Mouse (Mus musculus): ENCODE measurements around the gene B230217C12Rik. TPM values are rescaled to one million over a fixed set of nuclear protein-coding genes. Genes with fewer than 3 reads are reported as not detected.
"Not testable (repeated sequence)": the region's sequence is repeated elsewhere in the genome, so short reads cannot be mapped to it uniquely, and the experiment has no call there.

The B230217C12Rik gene
- polyA plus RNA-seq, 1 experiment from 2014 or later = 29.2 TPM

DNA sequence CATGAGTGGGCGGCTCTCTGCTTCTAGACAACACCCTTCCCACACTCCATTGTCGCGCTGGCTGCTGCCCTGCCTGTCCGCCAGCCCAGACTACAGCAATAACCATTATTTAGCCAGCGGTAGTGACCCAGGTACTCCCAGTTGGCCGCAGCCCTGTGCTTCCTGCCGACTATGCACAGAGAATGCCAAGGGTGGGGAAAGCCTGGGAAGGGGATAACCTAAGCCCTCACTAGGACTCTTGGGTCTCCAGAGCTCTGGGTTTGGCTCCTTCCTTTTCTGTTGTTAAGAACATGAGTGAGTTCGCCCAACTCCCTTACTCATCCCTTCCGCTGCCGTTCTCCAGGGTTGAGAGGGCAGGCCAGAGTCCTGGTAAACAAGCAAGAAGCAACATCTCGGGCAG lies 8.6 kb upstream of the B230217C12Rik start:
- 0 out of 2 replicates have a peak overlapping the region, but pooled peaks have one; percentile 6 for H3K9ac ChIP-seq
- H3K27me3 ChIP-seq = no peaks in the 10 kb centered on the region
- no peaks in the 10 kb centered on the region for H3K9me3 ChIP-seq
- no peak overlapping the region for H3K4me2 ChIP-seq
- WGBS = 81% methylated on average over 11 of the region's 11 CpGs
- H3K4me1 ChIP-seq (replicated peaks) = no peaks in the 10 kb centered on the region
- H3K27ac ChIP-seq = no peak overlapping the region
- H3K4me3 ChIP-seq = no peak overlapping the region
- no peak for ATAC-seq (ENCODE audit: low FRiP score)
- peaks cover 81% of the 10 kb centered on the region for H3K36me3 ChIP-seq

- H3K27ac ChIP-seq = no peak overlapping the region
- H3K4me3 ChIP-seq = no peak overlapping the region
- H3K9me3 ChIP-seq = no peaks in the 10 kb centered on the region
- WGBS = 79% methylated on average over 15 of the region's 15 CpGs
- peaks cover 79% of the 10 kb centered on the region for H3K36me3 ChIP-seq
- no peaks in the 10 kb centered on the region for H3K27me3 ChIP-seq
- H3K4me2 ChIP-seq = no peak overlapping the region
- ATAC-seq (ENCODE audit: low FRiP score) = no peak
- H3K4me1 ChIP-seq (replicated peaks) = no peaks in the 10 kb centered on the region
- no peak overlapping the region for H3K9ac ChIP-seq
Measured at GRCm38 (mm10) chr11:97833352-97833751, 7.2 kb upstream of the B230217C12Rik start.

GRCm38 (mm10) chr11:97836541-97836940 lies 4.0 kb upstream of the B230217C12Rik start:
- peaks cover 15% of the 10 kb centered on the region for H3K4me1 ChIP-seq (replicated peaks)
- no peaks in the 10 kb centered on the region for H3K9me3 ChIP-seq
- H3K27ac ChIP-seq = no peak overlapping the region
- no peak overlapping the region for H3K4me2 ChIP-seq
- H3K27me3 ChIP-seq = no peaks in the 10 kb centered on the region
- H3K4me3 ChIP-seq = no peak overlapping the region
- ATAC-seq (ENCODE audit: low FRiP score) = no peak
- WGBS = 67% methylated on average over 8 of the region's 8 CpGs
- no peak overlapping the region for H3K9ac ChIP-seq
- H3K36me3 ChIP-seq = peaks cover 62% of the 10 kb centered on the region

GRCm38 (mm10) chr11:97837051-97837450 lies 3.5 kb upstream of the B230217C12Rik start:
- H3K4me1 ChIP-seq (replicated peaks) = peaks cover 19% of the 10 kb centered on the region
- H3K27ac ChIP-seq; H3K9ac ChIP-seq; H3K9me3 ChIP-seq; ATAC-seq (ENCODE audit: low FRiP score); H3K4me2 ChIP-seq; H3K4me3 ChIP-seq; H3K27me3 ChIP-seq: not testable (repeated sequence)
- WGBS = 79% methylated on average over 9 of the region's 9 CpGs
- H3K36me3 ChIP-seq = peaks cover 57% of the 10 kb centered on the region

GRCm38 (mm10) chr11:97837641-97838149 lies 2.9 kb upstream of the B230217C12Rik start:
- no peak for ATAC-seq (ENCODE audit: low FRiP score)
- Histone ChIP-seq H3K9me3 (no peaks in the 10 kb centered on the region), H3K4me1 (replicated peaks) (peaks cover 24% of the 10 kb centered on the region), H3K36me3 (peaks cover 51% of the 10 kb centered on the region), H3K9ac (no peak overlapping the region), H3K27me3 (no peaks in the 10 kb centered on the region), H3K4me2 (no peak overlapping the region), H3K27ac (no peak overlapping the region), H3K4me3 (no peak overlapping the region)
- WGBS = 88% methylated on average over 7 of the region's 7 CpGs

- ATAC-seq (ENCODE audit: low FRiP score) = no peak
- H3K4me3 ChIP-seq = no peak overlapping the region
- no peak overlapping the region for H3K4me2 ChIP-seq
- H3K9me3 ChIP-seq = no peaks in the 10 kb centered on the region
- H3K9ac ChIP-seq = peak overlapping the region; percentile 35; the same call in 1 of the 2 replicates
- 41% methylated on average over 10 of the region's 10 CpGs for WGBS
- peak overlapping the region; percentile 69 for H3K27ac ChIP-seq
- peaks cover 24% of the 10 kb centered on the region for H3K4me1 ChIP-seq (replicated peaks)
- no peaks in the 10 kb centered on the region for H3K27me3 ChIP-seq
- peaks cover 41% of the 10 kb centered on the region for H3K36me3 ChIP-seq
Measured at GRCm38 (mm10) chr11:97838779-97839440, 1.7 kb upstream of the B230217C12Rik start.

- WGBS = 60% methylated on average over 11 of the region's 11 CpGs
- no peak for ATAC-seq (ENCODE audit: low FRiP score)
- H3K4me3 ChIP-seq = no peak overlapping the region
- H3K4me1 ChIP-seq (replicated peaks) = peaks cover 24% of the 10 kb centered on the region
- no peaks in the 10 kb centered on the region for H3K9me3 ChIP-seq
- peak overlapping the region; percentile 97 for H3K27ac ChIP-seq
- H3K36me3 ChIP-seq = peaks cover 34% of the 10 kb centered on the region
- no peak overlapping the region for H3K4me2 ChIP-seq
- no peaks in the 10 kb centered on the region for H3K27me3 ChIP-seq
- peak overlapping the region; percentile 35; the same call in 1 of the 2 replicates for H3K9ac ChIP-seq
Measured at GRCm38 (mm10) chr11:97839441-97840134, 992 bp upstream of the B230217C12Rik start.

DNA sequence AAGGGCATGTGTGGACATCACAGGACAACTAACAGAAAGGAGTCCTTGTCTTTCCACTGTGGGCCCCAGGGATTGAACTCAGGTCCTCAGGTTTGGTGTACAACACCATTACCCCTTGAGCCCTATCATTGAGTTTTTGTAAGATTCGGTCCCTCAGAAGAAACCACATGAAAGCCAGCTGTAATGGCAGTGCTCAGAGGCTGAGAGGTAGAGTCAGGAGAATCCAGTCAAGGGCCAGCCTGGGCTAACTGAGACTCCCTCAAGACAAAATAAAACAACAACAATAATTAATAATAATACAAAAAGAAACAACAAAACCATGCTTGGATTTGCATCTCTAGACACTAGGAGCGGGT lies 467 bp upstream of the B230217C12Rik start:
- H3K4me1 ChIP-seq (replicated peaks) = peaks cover 24% of the 10 kb centered on the region
- WGBS = 71% methylated on average over 2 of the region's 2 CpGs
- ATAC-seq (ENCODE audit: low FRiP score) = no peak

DNA sequence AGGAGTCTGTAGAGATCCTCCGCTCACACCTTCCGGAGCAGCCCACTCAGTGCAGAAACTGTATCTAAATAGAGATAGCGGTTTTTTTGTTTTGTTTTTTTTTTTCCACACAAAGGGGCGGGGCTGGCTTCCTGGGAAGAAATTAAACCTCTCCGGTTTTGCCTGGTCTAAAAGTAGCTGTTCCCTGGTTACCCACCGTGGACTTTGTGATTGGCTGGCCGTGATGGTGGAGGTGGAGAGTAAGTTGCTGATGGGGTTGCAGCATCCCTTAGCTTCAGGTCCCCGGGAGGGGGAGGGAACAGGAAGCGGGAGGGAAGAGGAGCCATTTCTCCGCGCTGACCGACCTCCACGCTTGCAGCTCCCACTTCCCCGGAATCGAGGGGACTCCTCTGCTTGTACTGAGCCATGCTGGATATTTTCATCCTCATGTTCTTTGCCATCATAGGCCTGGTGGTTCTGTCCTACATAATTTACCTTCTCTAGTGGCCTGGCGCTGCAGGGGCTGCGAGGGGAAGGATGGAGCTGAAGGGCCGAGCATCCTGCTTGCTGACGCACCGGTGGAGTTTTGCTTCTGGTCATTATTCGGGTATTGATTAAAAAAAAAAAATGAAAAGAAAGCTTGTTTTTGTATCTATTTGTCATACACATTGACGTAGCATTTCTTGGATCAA lies 546 bp downstream of the B230217C12Rik start:
- Histone ChIP-seq H3K9me3 (no peaks in the 10 kb centered on the region), H3K9ac (peak overlapping the region; percentile 83), H3K4me2 (peak overlapping the region; percentile 62), H3K4me3 (peak overlapping the region; percentile 60), H3K27ac (peak overlapping the region; percentile 97), H3K27me3 (no peaks in the 10 kb centered on the region), H3K36me3 (peaks cover 20% of the 10 kb centered on the region), H3K4me1 (replicated peaks) (peaks cover 24% of the 10 kb centered on the region)
- WGBS = under 1% methylated on average over 22 of the region's 22 CpGs
- ATAC-seq (ENCODE audit: low FRiP score) = peak; percentile 92

More for the DNA sequence above, 467 bp upstream of the B230217C12Rik start:
- H3K4me2 ChIP-seq = peak overlapping the region; percentile 62
- H3K4me3 ChIP-seq = peak overlapping the region; percentile 60
- H3K9me3 ChIP-seq = no peaks in the 10 kb centered on the region
- H3K36me3 ChIP-seq = peaks cover 29% of the 10 kb centered on the region
- H3K9ac ChIP-seq = peak overlapping the region; percentile 83
- H3K27ac ChIP-seq = peak overlapping the region; percentile 97
- no peaks in the 10 kb centered on the region for H3K27me3 ChIP-seq

DNA sequence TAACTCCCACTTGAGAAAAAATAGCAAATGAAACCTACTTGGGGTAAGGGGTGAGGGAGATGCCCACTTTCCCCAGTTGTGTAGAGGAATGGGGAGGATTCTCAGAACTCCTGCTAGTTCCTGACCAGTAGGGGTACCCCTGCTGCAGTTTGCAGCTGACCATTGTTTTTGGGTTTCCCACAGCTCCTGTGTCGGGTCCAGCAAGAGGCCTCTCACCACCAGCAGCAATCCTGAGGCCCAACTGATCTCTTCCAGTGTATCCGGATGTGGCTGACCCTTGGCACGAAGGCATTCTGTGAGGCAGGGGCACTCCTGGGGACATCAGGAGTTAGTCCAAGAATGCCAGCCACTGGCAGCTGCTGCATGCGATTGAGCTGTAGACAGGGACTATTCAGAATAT lies 1.4 kb downstream of the B230217C12Rik start:
- Histone ChIP-seq H3K27ac (peak overlapping the region; percentile 97), H3K27me3 (no peaks in the 10 kb centered on the region), H3K36me3 (peaks cover 11% of the 10 kb centered on the region), H3K9me3 (no peaks in the 10 kb centered on the region), H3K4me1 (replicated peaks) (peaks cover 24% of the 10 kb centered on the region), H3K4me2 (peak overlapping the region; percentile 62), H3K4me3 (peak overlapping the region; percentile 60), H3K9ac (peak overlapping the region; percentile 83)
- 0 out of 2 replicates have a peak, but pooled peaks have one; percentile 11 for ATAC-seq (ENCODE audit: low FRiP score)
- WGBS = 34% methylated on average over 4 of the region's 4 CpGs

DNA sequence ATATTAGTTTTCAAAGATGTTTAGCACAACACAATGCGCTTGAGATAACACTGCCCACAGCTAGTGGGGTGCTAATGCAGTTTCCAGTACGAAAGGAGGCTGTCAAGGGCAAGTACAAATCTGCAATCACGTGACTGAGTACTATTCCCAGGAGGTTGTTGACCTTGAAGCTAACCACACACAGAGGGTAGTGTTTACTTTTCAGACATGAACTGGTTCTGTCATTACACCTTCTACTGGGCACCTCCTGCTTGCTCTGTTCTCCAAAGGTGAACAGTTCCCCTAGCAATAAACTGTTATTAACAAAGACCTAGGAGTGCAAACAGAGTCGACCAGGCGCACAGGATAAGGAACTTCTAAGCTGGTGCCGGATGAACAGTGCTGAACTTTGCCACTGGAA lies 9.8 kb downstream of the B230217C12Rik start:
- Histone ChIP-seq H3K9me3 (no peaks in the 10 kb centered on the region), H3K27me3 (no peaks in the 10 kb centered on the region), H3K9ac (no peak overlapping the region), H3K27ac (no peak overlapping the region), H3K4me1 (replicated peaks) (no peaks in the 10 kb centered on the region), H3K4me3 (no peak overlapping the region), H3K36me3 (no peaks in the 10 kb centered on the region), H3K4me2 (no peak overlapping the region)
- ATAC-seq (ENCODE audit: low FRiP score) = no peak
- WGBS = 67% methylated on average over 6 of the region's 6 CpGs

- no peaks in the 10 kb centered on the region for H3K9me3 ChIP-seq
- no peak overlapping the region for H3K27ac ChIP-seq
- no peak for ATAC-seq (ENCODE audit: low FRiP score)
- no peaks in the 10 kb centered on the region for H3K27me3 ChIP-seq
- H3K4me1 ChIP-seq (replicated peaks) = no peaks in the 10 kb centered on the region
- H3K4me3 ChIP-seq = no peak overlapping the region
- H3K9ac ChIP-seq = no peak overlapping the region
- H3K36me3 ChIP-seq = no peaks in the 10 kb centered on the region
- H3K4me2 ChIP-seq = no peak overlapping the region
- WGBS = 93% methylated on average over 2 of the region's 2 CpGs
Measured at GRCm38 (mm10) chr11:97851601-97852000, 11.0 kb downstream of the B230217C12Rik start.
